Comparison of ENCODE assay signal across 13 mouse cellular contexts in the genomic region with DNA sequence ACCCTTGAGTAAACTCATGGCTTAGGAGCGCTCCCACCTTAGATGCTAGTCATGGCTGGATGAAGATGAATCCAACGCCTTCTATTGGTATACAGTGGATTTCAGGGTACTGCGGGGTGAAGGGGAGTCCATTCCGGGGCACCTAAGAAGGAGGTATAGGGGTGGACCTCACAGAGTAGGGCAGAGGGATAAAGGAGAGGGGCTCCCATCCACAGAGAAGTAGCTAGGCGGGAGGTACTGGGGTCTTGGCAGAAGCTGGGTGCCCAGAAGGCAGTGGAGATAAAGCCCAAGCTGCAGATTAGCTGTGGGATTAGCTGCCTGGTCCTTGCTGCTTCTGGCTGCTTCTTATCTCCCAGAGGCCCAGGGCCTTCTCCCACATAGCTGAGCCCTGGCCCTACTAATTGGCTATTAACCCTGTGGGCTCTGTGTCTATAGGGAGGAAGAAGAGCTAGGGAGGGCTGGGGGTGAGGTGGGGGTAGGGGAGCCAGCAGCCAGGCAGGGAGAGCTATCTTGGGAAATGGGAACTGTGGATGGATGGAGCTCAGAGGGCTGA. TPM values are rescaled to one million over a fixed set of nuclear protein-coding genes. Genes with fewer than 3 reads are reported as not detected.
DNase-seq lines count a peak whose midpoint lies in the region; ATAC-seq and TF ChIP-seq lines count a peak whose summit lies in the region.
"Had no signal": no experiment of that assay in that cellular context is flagged by ENCODE, and none has a peak within 500 bp of the region (broad histone marks: within the 10 kb centered on the region; RNA-seq: fewer than 3 reads in every experiment).

No protein-coding gene starts in this region.

- WGBS in intestine, embryonic 15.5 days: 70% methylated on average over 5 of the region's 5 CpGs
- WGBS in intestine, postnatal 0 days: 73% methylated on average over 5 of the region's 5 CpGs
- WGBS in embryonic facial prominence, embryonic 11.5 days: 70% methylated on average over 5 of the region's 5 CpGs
- 33% methylated on average over 5 of the region's 5 CpGs for WGBS in liver, embryonic 12.5 days (ENCODE audit: insufficient replicate concordance)
- 52% methylated on average over 5 of the region's 5 CpGs for WGBS in midbrain, embryonic 16.5 days

- no peak overlapping the region for H3K4me3 ChIP-seq in intestine, embryonic 15.5 days (replicated peaks)
- no peak overlapping the region for H3K4me3 ChIP-seq in intestine, postnatal 0 days (ENCODE audit: low read depth, low read length)
- H3K4me3 ChIP-seq in embryonic facial prominence, embryonic 11.5 days (ENCODE audit: low read depth, low read length): no peak overlapping the region
- H3K4me3 ChIP-seq in liver, embryonic 12.5 days: 0 out of 2 replicates have a peak overlapping the region, but pooled peaks have one; percentile 21
- H3K4me3 ChIP-seq in midbrain, embryonic 16.5 days (ENCODE audit: low read depth, low read length): no peak overlapping the region

- DNase-seq in embryonic facial prominence, embryonic 11.5 days (ENCODE audit: low spot score): no peak
- DNase-seq in cerebellum, postnatal 14 days: no peak
- no peak for DNase-seq in layer of hippocampus, postnatal 14 days (ENCODE audit: low spot score in 2 of 2)
- DNase-seq: cerebellum, postnatal 10 days; kidney, adult 9 months had no signal

- peaks cover 13% of the 10 kb centered on the region for H3K4me1 ChIP-seq in intestine, embryonic 15.5 days (replicated peaks)
- H3K4me1 ChIP-seq in intestine, postnatal 0 days (replicated peaks; ENCODE audit: control insufficient read depth, insufficient read depth, low read length): no peaks in the 10 kb centered on the region
- no peaks in the 10 kb centered on the region; the same call in none of the 2 replicates for H3K4me1 ChIP-seq in embryonic facial prominence, embryonic 11.5 days (ENCODE audit: control insufficient read depth, insufficient read depth, low read length)
- H3K4me1 ChIP-seq in liver, embryonic 12.5 days: peaks cover 64% of the 10 kb centered on the region
- H3K4me1 ChIP-seq in midbrain, embryonic 16.5 days (ENCODE audit: control insufficient read depth, insufficient read depth, low read length): peaks cover 17% of the 10 kb centered on the region

- H3K9me3 ChIP-seq in intestine, embryonic 15.5 days: no peaks in the 10 kb centered on the region
- H3K9me3 ChIP-seq in intestine, postnatal 0 days (ENCODE audit: control insufficient read depth): no peaks in the 10 kb centered on the region
- no peaks in the 10 kb centered on the region for H3K9me3 ChIP-seq in embryonic facial prominence, embryonic 11.5 days (replicated peaks; ENCODE audit: control insufficient read depth, low read length)
- H3K9me3 ChIP-seq in liver, embryonic 12.5 days (replicated peaks): no peaks in the 10 kb centered on the region
- no peaks in the 10 kb centered on the region for H3K9me3 ChIP-seq in midbrain, embryonic 16.5 days (replicated peaks; ENCODE audit: control insufficient read depth, low read length, poor library complexity, severe bottlenecking)

- TF ChIP-seq CTCF in intestine, postnatal 0 days (IDR thresholded peaks at IDR 0.05; ENCODE audit: low read depth): no peak

- no peak overlapping the region for H3K27ac ChIP-seq in intestine, embryonic 15.5 days
- no peak overlapping the region for H3K27ac ChIP-seq in intestine, postnatal 0 days (ENCODE audit: low read depth, low read length)
- no peak overlapping the region for H3K27ac ChIP-seq in embryonic facial prominence, embryonic 11.5 days (replicated peaks; ENCODE audit: low read depth, low read length)
- peak overlapping the region; percentile 80 for H3K27ac ChIP-seq in liver, embryonic 12.5 days
- peak overlapping the region; percentile 11 for H3K27ac ChIP-seq in midbrain, embryonic 16.5 days (ENCODE audit: low read length)

- ATAC-seq in intestine, embryonic 15.5 days: 0 out of 2 replicates have a peak, but pooled peaks have one; percentile 24
- no peak for ATAC-seq in intestine, postnatal 0 days
- ATAC-seq in embryonic facial prominence, embryonic 11.5 days (replicated peaks; ENCODE audit: insufficient number of reproducible peaks, low FRiP score, low TSS enrichment, low read depth): no peak
- peak; percentile 90 for ATAC-seq in liver, embryonic 12.5 days
- peak; percentile 58 for ATAC-seq in midbrain, embryonic 16.5 days
- ATAC-seq: activated CD4-positive, CD25-positive, alpha-beta regulatory T cell, adult 4 months; forebrain, embryonic 16.5 days had no signal

- no peak overlapping the region for H3K9ac ChIP-seq in intestine, embryonic 15.5 days
- no peak overlapping the region for H3K9ac ChIP-seq in intestine, postnatal 0 days (ENCODE audit: low read depth, low read length)
- H3K9ac ChIP-seq in embryonic facial prominence, embryonic 11.5 days (replicated peaks; ENCODE audit: low read length): 0 out of 2 replicates have a peak overlapping the region, but pooled peaks have one; percentile 6
- peak overlapping the region; percentile 46 for H3K9ac ChIP-seq in liver, embryonic 12.5 days
- peak overlapping the region; percentile 49 for H3K9ac ChIP-seq in midbrain, embryonic 16.5 days (ENCODE audit: low read depth, low read length)

- no peak overlapping the region for H3K4me2 ChIP-seq in intestine, embryonic 15.5 days (replicated peaks)
- no peak overlapping the region for H3K4me2 ChIP-seq in intestine, postnatal 0 days (replicated peaks; ENCODE audit: low read depth)
- H3K4me2 ChIP-seq in embryonic facial prominence, embryonic 11.5 days (ENCODE audit: low read depth, low read length): no peak overlapping the region
- H3K4me2 ChIP-seq in liver, embryonic 12.5 days: peak overlapping the region; percentile 65
- no peak overlapping the region for H3K4me2 ChIP-seq in midbrain, embryonic 16.5 days (ENCODE audit: low read length)

- H3K27me3 ChIP-seq in intestine, embryonic 15.5 days (replicated peaks): 0 out of 2 replicates have a peak, but pooled peaks cover 4% of the 10 kb centered on the region
- peaks cover 5% of the 10 kb centered on the region; the same call in 1 of the 2 replicates for H3K27me3 ChIP-seq in intestine, postnatal 0 days (replicated peaks; ENCODE audit: control insufficient read depth, insufficient read depth, low read length)
- H3K27me3 ChIP-seq in embryonic facial prominence, embryonic 11.5 days (ENCODE audit: control insufficient read depth, insufficient read depth, low read length): peaks cover 2% of the 10 kb centered on the region
- H3K27me3 ChIP-seq in liver, embryonic 12.5 days (replicated peaks): peaks cover 78% of the 10 kb centered on the region
- no peaks in the 10 kb centered on the region for H3K27me3 ChIP-seq in midbrain, embryonic 16.5 days (ENCODE audit: control insufficient read depth, insufficient read depth, low read depth, low read length)

- no peaks in the 10 kb centered on the region for H3K36me3 ChIP-seq in intestine, embryonic 15.5 days
- no peaks in the 10 kb centered on the region for H3K36me3 ChIP-seq in intestine, postnatal 0 days (ENCODE audit: control insufficient read depth, insufficient read depth)
- no peaks in the 10 kb centered on the region for H3K36me3 ChIP-seq in embryonic facial prominence, embryonic 11.5 days (replicated peaks; ENCODE audit: control insufficient read depth, insufficient read depth, low read depth, low read length)
- H3K36me3 ChIP-seq in liver, embryonic 12.5 days: no peaks in the 10 kb centered on the region
- H3K36me3 ChIP-seq in midbrain, embryonic 16.5 days (ENCODE audit: control insufficient read depth, insufficient read depth, low read length): no peaks in the 10 kb centered on the region

RNA-seq across cellular contexts. Expression of gene Asic4, which starts 13.5 kb away (rescaled TPM):
- polyA plus RNA-seq in intestine, embryonic 15.5 days (2015; fragmentation: Nextera tagmentation; extraction: Ambion mirVana): 2.6 and 2.7 TPM in 2 replicates
- polyA plus RNA-seq in intestine, postnatal 0 days (2015; fragmentation: Nextera tagmentation; extraction: Ambion mirVana): 0.97 and 1.2 TPM in 2 replicates
- polyA plus RNA-seq in embryonic facial prominence, embryonic 11.5 days (2014; fragmentation: Nextera tagmentation; extraction: Ambion mirVana): 0.29 and 1.1 TPM in 2 replicates
- 0.83 and 1.3 TPM in 2 replicates for polyA plus RNA-seq in liver, embryonic 12.5 days (2016; fragmentation: Nextera tagmentation; extraction: Ambion mirVana)
- polyA plus RNA-seq in midbrain, embryonic 16.5 days (2015; fragmentation: Nextera tagmentation; extraction: Ambion mirVana): 45.4 and 54.8 TPM in 2 replicates
- total RNA-seq in layer of hippocampus, postnatal 14 days (2021): 10 to 100 TPM; 14.3 to 14.7 TPM
- total RNA-seq: heart, adult 8-10 months; monocyte, adult 5-6 weeks had no signal
- polyA plus RNA-seq: activated CD4-positive, CD25-positive, alpha-beta regulatory T cell, adult 4 months had no signal

RNA-seq across cellular contexts. Expression of gene Chpf, which starts 15.4 kb away (rescaled TPM):
- 35.9 and 36.9 TPM in 2 replicates for polyA plus RNA-seq in intestine, embryonic 15.5 days (2015; fragmentation: Nextera tagmentation; extraction: Ambion mirVana)
- 21.8 and 22.3 TPM in 2 replicates for polyA plus RNA-seq in intestine, postnatal 0 days (2015; fragmentation: Nextera tagmentation; extraction: Ambion mirVana)
- 14.6 and 15.3 TPM in 2 replicates for polyA plus RNA-seq in embryonic facial prominence, embryonic 11.5 days (2014; fragmentation: Nextera tagmentation; extraction: Ambion mirVana)
- polyA plus RNA-seq in liver, embryonic 12.5 days (2016; fragmentation: Nextera tagmentation; extraction: Ambion mirVana): 13.0 and 14.5 TPM in 2 replicates
- 34.8 and 37.5 TPM in 2 replicates for polyA plus RNA-seq in midbrain, embryonic 16.5 days (2015; fragmentation: Nextera tagmentation; extraction: Ambion mirVana)
- total RNA-seq in layer of hippocampus, postnatal 14 days (2021): 10 to 100 TPM; 71.2 to 78.5 TPM

RNA-seq across cellular contexts. Expression of gene Tmem198, which starts 15.6 kb away (rescaled TPM):
- polyA plus RNA-seq in intestine, embryonic 15.5 days (2015; fragmentation: Nextera tagmentation; extraction: Ambion mirVana): 2.2 and 2.4 TPM in 2 replicates
- 1.3 and 1.6 TPM in 2 replicates for polyA plus RNA-seq in intestine, postnatal 0 days (2015; fragmentation: Nextera tagmentation; extraction: Ambion mirVana)
- 0.98 and 1.6 TPM in 2 replicates for polyA plus RNA-seq in embryonic facial prominence, embryonic 11.5 days (2014; fragmentation: Nextera tagmentation; extraction: Ambion mirVana)
- 0.18 and 0.20 TPM in 2 replicates for polyA plus RNA-seq in liver, embryonic 12.5 days (2016; fragmentation: Nextera tagmentation; extraction: Ambion mirVana)
- polyA plus RNA-seq in midbrain, embryonic 16.5 days (2015; fragmentation: Nextera tagmentation; extraction: Ambion mirVana): 52.0 and 56.7 TPM in 2 replicates
- 10 to 100 TPM; 53.3 to 62.5 TPM for total RNA-seq in layer of hippocampus, postnatal 14 days (2021)

RNA-seq across cellular contexts. Expression of gene Gmppa, which starts 28.0 kb away (rescaled TPM):
- 98.9 and 103 TPM in 2 replicates for polyA plus RNA-seq in intestine, embryonic 15.5 days (2015; fragmentation: Nextera tagmentation; extraction: Ambion mirVana)
- polyA plus RNA-seq in intestine, postnatal 0 days (2015; fragmentation: Nextera tagmentation; extraction: Ambion mirVana): 121 and 124 TPM in 2 replicates
- polyA plus RNA-seq in embryonic facial prominence, embryonic 11.5 days (2014; fragmentation: Nextera tagmentation; extraction: Ambion mirVana): 36.9 and 38.4 TPM in 2 replicates
- 44.0 and 47.9 TPM in 2 replicates for polyA plus RNA-seq in liver, embryonic 12.5 days (2016; fragmentation: Nextera tagmentation; extraction: Ambion mirVana)
- 79.7 and 81.3 TPM in 2 replicates for polyA plus RNA-seq in midbrain, embryonic 16.5 days (2015; fragmentation: Nextera tagmentation; extraction: Ambion mirVana)
- total RNA-seq in layer of hippocampus, postnatal 14 days (2021): 10 to 100 TPM; 56.0 to 62.2 TPM

RNA-seq across cellular contexts. Expression of gene Obsl1, which starts 42.5 kb away (rescaled TPM):
- 70.3 and 70.5 TPM in 2 replicates for polyA plus RNA-seq in intestine, embryonic 15.5 days (2015; fragmentation: Nextera tagmentation; extraction: Ambion mirVana)
- 17.1 and 17.6 TPM in 2 replicates for polyA plus RNA-seq in intestine, postnatal 0 days (2015; fragmentation: Nextera tagmentation; extraction: Ambion mirVana)
- 52.4 and 54.2 TPM in 2 replicates for polyA plus RNA-seq in embryonic facial prominence, embryonic 11.5 days (2014; fragmentation: Nextera tagmentation; extraction: Ambion mirVana)
- polyA plus RNA-seq in liver, embryonic 12.5 days (2016; fragmentation: Nextera tagmentation; extraction: Ambion mirVana): 25.2 and 27.9 TPM in 2 replicates
- polyA plus RNA-seq in midbrain, embryonic 16.5 days (2015; fragmentation: Nextera tagmentation; extraction: Ambion mirVana): 23.1 and 24.2 TPM in 2 replicates
- total RNA-seq in layer of hippocampus, postnatal 14 days (2021): 10 to 100 TPM; 25.2 to 27.0 TPM
- total RNA-seq: monocyte, adult 5-6 weeks had no signal
- polyA plus RNA-seq: activated CD4-positive, CD25-positive, alpha-beta regulatory T cell, adult 4 months had no signal

Comparison
In these comparisons a context has a peak if more than half of its experiments do, and no peak if none do; other contexts are left out.
1. ATAC-seq: peak in intestine, embryonic 15.5 days (single experiment), liver, embryonic 12.5 days (single experiment) and midbrain, embryonic 16.5 days (single experiment); none in intestine, postnatal 0 days (single experiment) and embryonic facial prominence, embryonic 11.5 days (single experiment).
2. H3K27ac ChIP-seq: peak in liver, embryonic 12.5 days (single experiment) and midbrain, embryonic 16.5 days (single experiment); none in intestine, embryonic 15.5 days (single experiment), intestine, postnatal 0 days (single experiment) and embryonic facial prominence, embryonic 11.5 days (single experiment).
3. H3K9ac ChIP-seq: peak in embryonic facial prominence, embryonic 11.5 days (single experiment), liver, embryonic 12.5 days (single experiment) and midbrain, embryonic 16.5 days (single experiment); none in intestine, embryonic 15.5 days (single experiment) and intestine, postnatal 0 days (single experiment).
4. RNA of gene Asic4, which starts 13.5 kb away (polyA plus RNA-seq): 45.4 to 54.8 TPM in midbrain, embryonic 16.5 days; 2.6 to 2.7 TPM in intestine, embryonic 15.5 days, 0.97 to 1.2 TPM in intestine, postnatal 0 days, 0.83 to 1.3 TPM in liver, embryonic 12.5 days and 0.29 to 1.1 TPM in embryonic facial prominence, embryonic 11.5 days; every median in the first group is over 10 times any median in the second.
5. RNA of gene Tmem198, which starts 15.6 kb away (polyA plus RNA-seq): 52.0 to 56.7 TPM in midbrain, embryonic 16.5 days; 2.2 to 2.4 TPM in intestine, embryonic 15.5 days, 1.3 to 1.6 TPM in intestine, postnatal 0 days, 0.98 to 1.6 TPM in embryonic facial prominence, embryonic 11.5 days and 0.18 to 0.20 TPM in liver, embryonic 12.5 days; every median in the first group is over 10 times any median in the second.